Mouse (Mus musculus): ENCODE data around the gene Kcnj12. TPM values are rescaled to one million over a fixed set of nuclear protein-coding genes. Genes with fewer than 3 reads are reported as not detected.

Kcnj12 gene
- polyA plus RNA-seq, 1 experiment from 2014 or later = 0.16 TPM

DNA sequence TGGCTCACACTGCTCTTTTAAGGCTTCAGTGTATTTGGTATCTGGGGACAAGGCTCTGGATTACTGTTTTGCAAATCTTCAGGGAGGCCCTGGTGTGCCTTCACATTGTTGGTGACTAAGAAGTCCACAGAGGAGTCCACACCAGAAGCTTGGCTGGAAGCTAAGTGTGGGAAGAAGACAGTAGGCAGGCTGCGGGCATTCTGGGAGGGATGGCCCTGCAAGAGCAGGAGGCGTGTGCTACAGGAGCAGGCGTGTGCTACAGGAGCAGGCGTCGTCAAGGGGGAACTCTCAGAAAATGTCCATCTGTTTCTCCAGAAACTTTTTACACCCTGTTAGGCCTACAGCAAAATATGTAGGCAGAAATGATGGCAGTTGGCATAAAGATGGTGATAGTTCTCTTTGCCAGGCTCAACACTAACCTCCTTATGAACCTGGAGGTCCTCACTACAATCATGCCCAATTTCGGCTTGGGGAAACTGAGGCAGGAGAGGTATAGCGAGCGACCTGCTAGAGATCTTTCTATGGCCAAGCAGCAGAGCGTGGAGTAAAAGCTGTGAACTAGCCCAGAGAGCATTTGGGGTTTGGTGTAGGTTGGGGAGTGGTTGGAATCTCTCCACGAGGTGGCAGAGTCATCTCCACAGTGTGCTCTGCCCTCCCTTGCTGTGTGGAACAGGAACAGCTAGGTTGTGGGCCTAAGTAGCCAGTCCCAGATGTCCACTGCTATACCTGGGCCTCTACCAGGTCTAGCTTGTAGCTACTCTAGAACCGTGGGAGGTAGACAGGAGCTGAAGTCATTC, 18.7 kb downstream of the Kcnj12 start:
- no peak for ATAC-seq (replicated peaks; ENCODE audit: low FRiP score)
- Histone ChIP-seq H3K27me3 (ENCODE audit: control insufficient read depth, insufficient read depth, low read length) (no peaks in the 10 kb centered on the region), H3K9me3 (ENCODE audit: control insufficient read depth, low read length) (no peaks in the 10 kb centered on the region), H3K36me3 (ENCODE audit: control insufficient read depth, insufficient read depth, low read length) (no peaks in the 10 kb centered on the region), H3K4me1 (replicated peaks; ENCODE audit: control insufficient read depth, insufficient read depth, low read length) (no peaks in the 10 kb centered on the region), H3K27ac (ENCODE audit: low read depth, low read length) (no peak overlapping the region), H3K9ac (ENCODE audit: low read length) (no peak overlapping the region), H3K4me3 (ENCODE audit: low read depth, low read length) (no peak overlapping the region), H3K4me2 (ENCODE audit: low read depth, low read length, severe bottlenecking) (no peak overlapping the region)
- 85% methylated on average over 11 of the region's 11 CpGs for WGBS
- DNase-seq (ENCODE audit: low spot score) = no peak

DNA sequence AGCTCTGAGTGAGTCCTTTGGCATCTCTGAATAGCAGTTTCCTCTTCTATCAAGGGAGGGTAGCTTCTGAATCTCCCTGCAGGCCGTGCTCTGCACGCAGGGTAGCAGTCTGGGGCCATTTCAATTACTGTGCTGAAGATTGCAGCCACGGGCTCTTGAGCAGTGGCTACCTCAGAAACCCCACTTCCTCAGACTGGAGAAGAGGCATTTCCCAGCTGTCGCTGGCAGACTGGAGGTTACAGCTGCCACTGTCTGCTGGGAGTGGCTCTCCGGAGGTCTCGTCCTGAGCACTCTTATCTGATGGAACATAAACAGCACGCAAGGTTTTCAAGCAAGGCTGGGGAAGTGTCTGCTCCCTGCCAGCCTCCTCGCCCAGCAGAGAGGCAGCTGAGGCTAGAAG, 20.2 kb downstream of the Kcnj12 start:
- no peaks in the 10 kb centered on the region for H3K27me3 ChIP-seq (ENCODE audit: control insufficient read depth, insufficient read depth, low read length)
- H3K36me3 ChIP-seq (ENCODE audit: control insufficient read depth, insufficient read depth, low read length) = no peaks in the 10 kb centered on the region
- no peaks in the 10 kb centered on the region for H3K9me3 ChIP-seq (ENCODE audit: control insufficient read depth, low read length)
- no peak overlapping the region for H3K27ac ChIP-seq (ENCODE audit: low read depth, low read length)
- 57% methylated on average over 8 of the region's 8 CpGs for WGBS
- H3K9ac ChIP-seq (ENCODE audit: low read length) = no peak overlapping the region
- H3K4me2 ChIP-seq (ENCODE audit: low read depth, low read length, severe bottlenecking) = no peak overlapping the region
- DNase-seq (ENCODE audit: low spot score) (no peak), ATAC-seq (replicated peaks; ENCODE audit: low FRiP score) (no peak)
- no peaks in the 10 kb centered on the region for H3K4me1 ChIP-seq (replicated peaks; ENCODE audit: control insufficient read depth, insufficient read depth, low read length)
- H3K4me3 ChIP-seq (ENCODE audit: low read depth, low read length) = no peak overlapping the region

DNA sequence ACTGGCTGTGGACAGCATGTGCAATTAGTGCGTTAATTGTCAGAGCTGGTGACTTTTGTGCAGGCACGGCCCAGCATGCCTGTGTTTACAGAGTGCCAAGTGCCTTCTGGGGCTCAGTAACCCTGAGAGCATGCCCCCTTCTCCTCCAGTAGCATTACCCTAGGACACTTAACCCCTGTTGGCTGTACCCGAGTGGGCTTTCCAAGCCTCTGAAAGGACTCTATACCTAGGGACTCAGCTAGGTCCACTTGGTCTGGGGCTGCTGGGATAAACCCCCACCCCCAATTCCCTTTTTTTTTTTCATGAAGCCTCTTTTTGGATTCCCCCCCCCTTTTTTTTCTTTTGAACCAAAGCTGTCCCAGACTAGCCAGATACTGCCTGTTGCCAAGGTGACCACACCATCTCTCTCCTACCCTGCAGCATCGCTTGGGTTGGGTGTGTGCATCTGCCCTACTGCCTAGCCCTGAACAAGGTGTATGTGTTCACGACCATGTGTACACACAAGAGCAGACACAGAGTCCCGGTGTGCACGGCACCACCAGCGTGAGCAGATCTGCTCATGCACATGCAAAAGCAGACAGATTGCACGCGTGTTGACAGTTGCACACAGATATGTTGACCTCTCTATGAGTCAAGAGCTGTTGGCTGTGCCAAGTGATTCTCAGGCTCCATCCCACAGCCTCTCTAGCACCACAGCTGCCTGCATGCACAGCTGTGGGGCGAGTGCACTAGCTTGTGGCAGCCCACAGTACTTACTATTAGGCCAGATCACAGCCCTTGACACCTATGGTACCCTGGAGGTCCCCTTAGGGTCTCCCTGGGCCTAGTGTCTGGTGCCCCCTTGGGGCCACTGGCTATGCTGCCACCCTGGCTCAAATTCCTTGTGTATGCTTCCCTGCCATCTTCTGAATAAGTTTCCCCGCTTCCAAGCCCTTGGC, 21.0 kb downstream of the Kcnj12 start:
- ATAC-seq (replicated peaks; ENCODE audit: low FRiP score) (no peak), DNase-seq (ENCODE audit: low spot score) (no peak)
- Histone ChIP-seq H3K4me3 (ENCODE audit: low read depth, low read length) (no peak overlapping the region), H3K4me1 (replicated peaks; ENCODE audit: control insufficient read depth, insufficient read depth, low read length) (no peaks in the 10 kb centered on the region), H3K36me3 (ENCODE audit: control insufficient read depth, insufficient read depth, low read length) (no peaks in the 10 kb centered on the region), H3K4me2 (ENCODE audit: low read depth, low read length, severe bottlenecking) (no peak overlapping the region), H3K9me3 (ENCODE audit: control insufficient read depth, low read length) (no peaks in the 10 kb centered on the region), H3K27me3 (ENCODE audit: control insufficient read depth, insufficient read depth, low read length) (no peaks in the 10 kb centered on the region), H3K27ac (ENCODE audit: low read depth, low read length) (no peak overlapping the region), H3K9ac (ENCODE audit: low read length) (no peak overlapping the region)
- WGBS = 77% methylated on average over 12 of the region's 12 CpGs

- no peak overlapping the region for H3K9ac ChIP-seq (ENCODE audit: low read length)
- no peak overlapping the region for H3K4me3 ChIP-seq (ENCODE audit: low read depth, low read length)
- no peaks in the 10 kb centered on the region for H3K9me3 ChIP-seq (ENCODE audit: control insufficient read depth, low read length)
- no peak for ATAC-seq (replicated peaks; ENCODE audit: low FRiP score)
- no peak for DNase-seq (ENCODE audit: low spot score)
- WGBS = 79% methylated on average over 5 of the region's 5 CpGs
- H3K36me3 ChIP-seq (ENCODE audit: control insufficient read depth, insufficient read depth, low read length) = no peaks in the 10 kb centered on the region
- no peak overlapping the region for H3K27ac ChIP-seq (ENCODE audit: low read depth, low read length)
- H3K27me3 ChIP-seq (ENCODE audit: control insufficient read depth, insufficient read depth, low read length) = no peaks in the 10 kb centered on the region
- no peaks in the 10 kb centered on the region for H3K4me1 ChIP-seq (replicated peaks; ENCODE audit: control insufficient read depth, insufficient read depth, low read length)
- H3K4me2 ChIP-seq (ENCODE audit: low read depth, low read length, severe bottlenecking) = no peak overlapping the region
These were observed 22.4 kb downstream of the Kcnj12 start for GRCm38 (mm10) chr11:61044741-61045140.

GRCm38 (mm10) chr11:61047441-61047840, 25.1 kb downstream of the Kcnj12 start:
- Histone ChIP-seq H3K27me3 (ENCODE audit: control insufficient read depth, insufficient read depth, low read length) (no peaks in the 10 kb centered on the region), H3K4me2 (ENCODE audit: low read depth, low read length, severe bottlenecking) (no peak overlapping the region), H3K4me3 (ENCODE audit: low read depth, low read length) (no peak overlapping the region), H3K4me1 (replicated peaks; ENCODE audit: control insufficient read depth, insufficient read depth, low read length) (no peaks in the 10 kb centered on the region), H3K9ac (ENCODE audit: low read length) (no peak overlapping the region), H3K36me3 (ENCODE audit: control insufficient read depth, insufficient read depth, low read length) (no peaks in the 10 kb centered on the region), H3K27ac (ENCODE audit: low read depth, low read length) (no peak overlapping the region), H3K9me3 (ENCODE audit: control insufficient read depth, low read length) (no peaks in the 10 kb centered on the region)
- DNase-seq (ENCODE audit: low spot score) (no peak), ATAC-seq (replicated peaks; ENCODE audit: low FRiP score) (no peak)
- 81% methylated on average over 5 of the region's 5 CpGs for WGBS

DNA sequence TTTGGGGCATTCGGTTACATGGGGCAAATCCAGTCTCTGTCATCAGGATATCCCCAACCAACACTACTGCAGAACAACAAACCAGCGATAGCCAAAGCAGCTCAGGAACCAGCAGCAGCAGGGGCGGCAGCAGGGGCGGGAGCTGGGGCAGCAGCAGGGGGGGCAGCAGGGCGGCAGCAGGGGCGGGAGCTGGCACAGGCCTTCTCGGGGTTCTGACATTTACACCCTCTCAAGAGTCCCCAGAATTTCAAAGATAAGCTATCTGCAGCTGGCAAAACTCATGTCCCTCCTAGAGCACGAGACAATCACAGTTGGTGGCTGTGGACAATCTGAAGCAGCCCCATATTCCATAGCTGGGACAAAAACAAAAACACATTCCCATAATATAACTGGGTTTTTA, 28.8 kb downstream of the Kcnj12 start:
- no peak overlapping the region for H3K4me3 ChIP-seq (ENCODE audit: low read depth, low read length)
- no peak overlapping the region for H3K9ac ChIP-seq (ENCODE audit: low read length)
- no peak for DNase-seq (ENCODE audit: low spot score)
- no peak overlapping the region for H3K4me2 ChIP-seq (ENCODE audit: low read depth, low read length, severe bottlenecking)
- H3K27ac ChIP-seq (ENCODE audit: low read depth, low read length) = no peak overlapping the region
- no peaks in the 10 kb centered on the region for H3K4me1 ChIP-seq (replicated peaks; ENCODE audit: control insufficient read depth, insufficient read depth, low read length)
- no peaks in the 10 kb centered on the region for H3K27me3 ChIP-seq (ENCODE audit: control insufficient read depth, insufficient read depth, low read length)
- no peak for ATAC-seq (replicated peaks; ENCODE audit: low FRiP score)
- H3K9me3 ChIP-seq (ENCODE audit: control insufficient read depth, low read length) = no peaks in the 10 kb centered on the region
- WGBS = 63% methylated on average over 8 of the region's 8 CpGs
- no peaks in the 10 kb centered on the region for H3K36me3 ChIP-seq (ENCODE audit: control insufficient read depth, insufficient read depth, low read length)

GRCm38 (mm10) chr11:61056871-61057270, 34.5 kb downstream of the Kcnj12 start:
- H3K9ac ChIP-seq (ENCODE audit: low read length) = no peak overlapping the region
- no peak overlapping the region for H3K27ac ChIP-seq (ENCODE audit: low read depth, low read length)
- ATAC-seq (replicated peaks; ENCODE audit: low FRiP score) (no peak), DNase-seq (ENCODE audit: low spot score) (no peak)
- H3K4me1 ChIP-seq (replicated peaks; ENCODE audit: control insufficient read depth, insufficient read depth, low read length) = no peaks in the 10 kb centered on the region
- no peaks in the 10 kb centered on the region for H3K27me3 ChIP-seq (ENCODE audit: control insufficient read depth, insufficient read depth, low read length)
- H3K4me2 ChIP-seq (ENCODE audit: low read depth, low read length, severe bottlenecking) = no peak overlapping the region
- 73% methylated on average over 5 of the region's 5 CpGs for WGBS
- no peaks in the 10 kb centered on the region for H3K36me3 ChIP-seq (ENCODE audit: control insufficient read depth, insufficient read depth, low read length)
- no peak overlapping the region for H3K4me3 ChIP-seq (ENCODE audit: low read depth, low read length)
- no peaks in the 10 kb centered on the region for H3K9me3 ChIP-seq (ENCODE audit: control insufficient read depth, low read length)

- H3K27ac ChIP-seq (ENCODE audit: low read depth, low read length) = no peak overlapping the region
- ATAC-seq (replicated peaks; ENCODE audit: low FRiP score) = no peak
- H3K4me3 ChIP-seq (ENCODE audit: low read depth, low read length) = no peak overlapping the region
- no peaks in the 10 kb centered on the region for H3K9me3 ChIP-seq (ENCODE audit: control insufficient read depth, low read length)
- H3K4me1 ChIP-seq (replicated peaks; ENCODE audit: control insufficient read depth, insufficient read depth, low read length) = no peaks in the 10 kb centered on the region
- DNase-seq (ENCODE audit: low spot score) = no peak
- 82% methylated on average over 10 of the region's 10 CpGs for WGBS
- no peak overlapping the region for H3K4me2 ChIP-seq (ENCODE audit: low read depth, low read length, severe bottlenecking)
- H3K9ac ChIP-seq (ENCODE audit: low read length) = no peak overlapping the region
- H3K27me3 ChIP-seq (ENCODE audit: control insufficient read depth, insufficient read depth, low read length) = no peaks in the 10 kb centered on the region
- no peaks in the 10 kb centered on the region for H3K36me3 ChIP-seq (ENCODE audit: control insufficient read depth, insufficient read depth, low read length)
These were observed 37.5 kb downstream of the Kcnj12 start for GRCm38 (mm10) chr11:61059691-61060457.
